Comparison of ENCODE assay signal across 7 mouse cellular contexts in genomic region chr7:71867090-71867489, GRCm38 (mm10).
DNase-seq lines count a peak whose midpoint lies in the region; TF ChIP-seq lines count a peak whose summit lies in the region.

No protein-coding gene starts in this region.

- no peaks in the 10 kb centered on the region for H3K27me3 ChIP-seq in cerebellum, adult 2 months (ENCODE audit: control insufficient read depth, insufficient read depth, low read length)

- peak; percentile 3 to 13 for DNase-seq in urinary bladder, adult 18-20 months (ENCODE audit: low spot score in 2 of 2)
- no peak for DNase-seq in urinary bladder, postnatal 10 days (ENCODE audit: low spot score)
- DNase-seq in cerebellum, adult 2 months: peak; percentile 6 to 31
- peak; percentile 65 for DNase-seq in forelimb bud, embryonic 11.5 days (ENCODE audit: low read depth, low spot score)
- DNase-seq in kidney, postnatal 4 days: peak; percentile 70 to 71
- DNase-seq in lung, postnatal 14 days: peak; percentile 63
- DNase-seq in right cerebral cortex, postnatal 36 days (ENCODE audit: low spot score in 2 of 2): peak; percentile 2 to 4

- 23% methylated on average over 3 of the region's 3 CpGs for WGBS in cerebellum, adult 2 months

- TF ChIP-seq CTCF in cerebellum, adult 2 months (IDR thresholded peaks at IDR 0.05; ENCODE audit: borderline replicate concordance, insufficient read depth, low read depth, low read length): peak; percentile 87

- TF ChIP-seq POLR2A in cerebellum, adult 2 months (IDR thresholded peaks at IDR 0.05; ENCODE audit: borderline replicate concordance, insufficient read depth, low read length): no peak

- H3K4me1 ChIP-seq in cerebellum, adult 2 months (ENCODE audit: control insufficient read depth, insufficient read depth, low read length): no peaks in the 10 kb centered on the region

- no peak overlapping the region for H3K27ac ChIP-seq in cerebellum, adult 2 months (ENCODE audit: insufficient read depth, low read length)

- H3K4me3 ChIP-seq in cerebellum, adult 2 months (replicated peaks; ENCODE audit: insufficient read depth, low read depth, low read length): no peak overlapping the region
